Mouse (Mus musculus) liver, embryonic 13.5 days (tissue): ENCODE measurements around the gene Hcrtr1. TPM values are rescaled to one million over a fixed set of nuclear protein-coding genes. Genes with fewer than 3 reads are reported as not detected.

Source experiments
- ATAC-seq: fragments of 200-750 bp; cut with Nextera tagmentation; 2 replicates; pipeline ENCODE4 v1.8.0; 2017; ENCODE audit warnings: low read depth, mild to moderate bottlenecking, moderate number of reproducible peaks, moderate library complexity
- DNase-seq: peaks from one replicate; pipeline ENCODE4 v3.0.0; 2022
- H3K27ac ChIP-seq: fragments of 300-500 bp; sonication (generic); 2 replicates; pipeline ENCODE4 v1.5.1; 2015; ENCODE audit warnings: moderate library complexity, mild to moderate bottlenecking, inconsistent platforms
- H3K27me3 ChIP-seq: fragments of 300-500 bp; sonication (generic); 2 replicates; pipeline ENCODE4 v1.6.1; 2015; ENCODE audit warnings: mild to moderate bottlenecking, inconsistent platforms
- H3K36me3 ChIP-seq: fragments of 300-500 bp; sonication (generic); 2 replicates; pipeline ENCODE4 v1.6.1; 2015; ENCODE audit warnings: mild to moderate bottlenecking, inconsistent platforms
- H3K4me1 ChIP-seq: fragments of 300-500 bp; sonication (generic); replicated peaks from 2 replicates; pipeline ENCODE4 v1.6.1; 2015; ENCODE audit warnings: inconsistent platforms
- H3K4me2 ChIP-seq: fragments of 300-500 bp; sonication (generic); 2 replicates; pipeline ENCODE4 v1.6.1; 2015; ENCODE audit warnings: inconsistent platforms, mild to moderate bottlenecking, moderate library complexity
- H3K4me3 ChIP-seq: fragments of 300-500 bp; sonication (generic); replicated peaks from 2 replicates; pipeline ENCODE4 v1.5.1; 2015; ENCODE audit warnings: mild to moderate bottlenecking, inconsistent platforms
- H3K9ac ChIP-seq: fragments of 300-500 bp; sonication (generic); 2 replicates; pipeline ENCODE4 v1.6.1; 2015; ENCODE audit warnings: mild to moderate bottlenecking, inconsistent platforms
- H3K9me3 ChIP-seq: fragments of 300-500 bp; sonication (generic); replicated peaks from 2 replicates; pipeline ENCODE4 v1.6.1; 2016; ENCODE audit warnings: inconsistent platforms
- WGBS: fragments of 180-500 bp; shearing (Covaris S2); methylation state at CpG from one replicate; pipeline ENCODE4 v1.1.7; 2015; ENCODE audit not compliant: insufficient replicate concordance; 5-methylcytosine and 5-hydroxymethylcytosine counted together
- polyA plus RNA-seq: library from polyadenylated mRNA; unstranded; fragments of >200 nt; fragmentation: Nextera tagmentation; extraction: Ambion mirVana; gene quantifications from 2 replicates; pipeline ENCODE4 v1.2.1, GENCODE M21; 2015

Hcrtr1 gene
- polyA plus RNA-seq, 1 experiment from 2014 or later: 0.05 TPM

DNA sequence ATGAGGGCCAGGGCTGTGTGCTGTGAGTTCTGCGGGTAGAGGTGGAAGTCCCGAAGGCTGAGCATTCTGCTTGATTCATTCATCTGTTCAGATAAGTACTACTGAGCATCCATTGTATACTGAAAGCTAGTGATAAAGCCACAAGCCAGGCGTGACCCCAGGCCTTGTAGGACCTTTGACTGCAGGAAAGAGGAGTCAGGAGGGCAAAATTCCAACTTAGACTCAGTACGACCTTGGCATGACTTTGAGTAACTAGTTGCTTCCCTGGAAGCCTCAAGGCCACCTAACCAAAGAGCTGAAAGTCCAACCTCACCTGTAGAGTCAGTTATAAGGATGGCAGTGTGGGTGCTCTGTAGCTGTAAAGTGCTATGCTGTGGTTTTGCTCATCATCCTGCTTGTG, 18.4 kb downstream of the Hcrtr1 start:
- WGBS: 61% methylated on average over 4 of the region's 4 CpGs
- ATAC-seq (no peak), DNase-seq (no peak)
- Histone ChIP-seq H3K36me3 (peaks cover 48% of the 10 kb centered on the region), H3K27ac (no peak overlapping the region), H3K27me3 (no peaks in the 10 kb centered on the region), H3K4me2 (no peak overlapping the region), H3K9ac (no peak overlapping the region), H3K9me3 (no peaks in the 10 kb centered on the region), H3K4me1 (peaks cover 6% of the 10 kb centered on the region; the same call in 1 of the 2 replicates), H3K4me3 (no peak overlapping the region)

- no peaks in the 10 kb centered on the region for H3K9me3 ChIP-seq
- H3K4me1 ChIP-seq: peaks cover 56% of the 10 kb centered on the region
- peak overlapping the region; percentile 37; the same call in 1 of the 2 replicates for H3K27ac ChIP-seq
- 88% methylated on average over 1 of the region's 1 CpGs for WGBS
- H3K4me2 ChIP-seq: 0 out of 2 replicates have a peak overlapping the region, but pooled peaks have one; percentile 2
- H3K9ac ChIP-seq: no peak overlapping the region
- ATAC-seq (no peak), DNase-seq (no peak)
- no peaks in the 10 kb centered on the region for H3K27me3 ChIP-seq
- no peak overlapping the region for H3K4me3 ChIP-seq
- H3K36me3 ChIP-seq: peaks cover 11% of the 10 kb centered on the region; the same call in 1 of the 2 replicates
Measured at GRCm38 (mm10) chr4:130112732-130113131, 26.4 kb downstream of the Hcrtr1 start.

DNA sequence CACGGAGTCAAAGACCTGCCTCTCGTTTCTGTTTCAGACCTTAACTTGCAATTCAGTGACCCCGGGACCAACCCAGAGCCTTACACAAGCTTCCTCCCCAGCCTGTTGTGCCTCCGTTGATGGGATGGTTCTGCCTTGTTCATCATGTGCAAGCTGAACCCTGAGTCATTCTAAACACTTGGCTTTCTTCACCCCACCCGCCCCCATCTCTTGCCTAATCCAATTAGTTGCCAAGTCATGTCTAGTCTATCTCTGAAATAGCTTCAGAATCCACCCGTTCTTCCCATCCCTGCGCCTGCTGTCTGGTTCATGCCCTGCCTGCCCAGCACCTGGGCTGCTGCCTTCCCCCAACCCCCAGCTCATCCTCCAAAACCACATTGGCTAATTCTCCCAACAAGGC, 26.9 kb downstream of the Hcrtr1 start:
- H3K27ac ChIP-seq: peak overlapping the region; percentile 37; the same call in 1 of the 2 replicates
- peaks cover 56% of the 10 kb centered on the region for H3K4me1 ChIP-seq
- H3K27me3 ChIP-seq: no peaks in the 10 kb centered on the region
- ATAC-seq (peak; percentile 56), DNase-seq (peak; percentile 18)
- peaks cover 11% of the 10 kb centered on the region; the same call in 1 of the 2 replicates for H3K36me3 ChIP-seq
- 60% methylated on average over 7 of the region's 7 CpGs for WGBS
- no peak overlapping the region for H3K9ac ChIP-seq
- no peak overlapping the region for H3K4me3 ChIP-seq
- H3K9me3 ChIP-seq: no peaks in the 10 kb centered on the region
- H3K4me2 ChIP-seq: 0 out of 2 replicates have a peak overlapping the region, but pooled peaks have one; percentile 2

DNA sequence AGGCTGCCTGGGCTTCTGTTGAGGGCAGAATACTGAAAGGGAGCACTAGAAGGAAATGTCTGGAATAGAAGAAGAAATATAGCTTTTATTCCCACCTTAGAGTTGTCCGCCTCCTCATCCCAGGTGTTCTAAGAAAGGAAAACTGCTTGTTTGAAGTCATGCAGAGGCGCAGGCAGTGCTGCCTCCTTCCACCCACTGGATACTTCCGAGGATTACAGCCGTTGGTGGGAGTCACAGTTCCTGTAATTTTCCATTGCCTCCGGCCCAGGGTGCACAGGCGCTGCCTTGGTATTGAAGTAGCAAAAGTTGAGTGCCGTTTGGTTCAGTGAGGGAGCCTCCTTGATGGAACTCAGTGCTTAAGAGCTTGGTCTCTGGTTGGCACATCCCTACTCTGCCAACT, 29.1 kb downstream of the Hcrtr1 start:
- Histone ChIP-seq H3K4me3 (no peak overlapping the region), H3K27me3 (no peaks in the 10 kb centered on the region), H3K4me1 (peaks cover 57% of the 10 kb centered on the region), H3K4me2 (no peak overlapping the region), H3K36me3 (peaks cover 7% of the 10 kb centered on the region; the same call in 1 of the 2 replicates), H3K27ac (no peak overlapping the region), H3K9me3 (no peaks in the 10 kb centered on the region), H3K9ac (no peak overlapping the region)
- 81% methylated on average over 7 of the region's 7 CpGs for WGBS
- ATAC-seq (no peak), DNase-seq (no peak)

GRCm38 (mm10) chr4:130109666-130110065, 29.5 kb downstream of the Hcrtr1 start:
- no peaks in the 10 kb centered on the region for H3K9me3 ChIP-seq
- no peak overlapping the region for H3K4me3 ChIP-seq
- H3K27ac ChIP-seq: peak overlapping the region; percentile 6; the same call in 1 of the 2 replicates
- no peak overlapping the region for H3K4me2 ChIP-seq
- H3K9ac ChIP-seq: 0 out of 2 replicates have a peak overlapping the region, but pooled peaks have one; percentile 79
- peaks cover 59% of the 10 kb centered on the region for H3K4me1 ChIP-seq
- WGBS: 76% methylated on average over 9 of the region's 9 CpGs
- H3K36me3 ChIP-seq: peaks cover 3% of the 10 kb centered on the region; the same call in 1 of the 2 replicates
- no peak for ATAC-seq
- H3K27me3 ChIP-seq: no peaks in the 10 kb centered on the region
- no peak for DNase-seq

DNA sequence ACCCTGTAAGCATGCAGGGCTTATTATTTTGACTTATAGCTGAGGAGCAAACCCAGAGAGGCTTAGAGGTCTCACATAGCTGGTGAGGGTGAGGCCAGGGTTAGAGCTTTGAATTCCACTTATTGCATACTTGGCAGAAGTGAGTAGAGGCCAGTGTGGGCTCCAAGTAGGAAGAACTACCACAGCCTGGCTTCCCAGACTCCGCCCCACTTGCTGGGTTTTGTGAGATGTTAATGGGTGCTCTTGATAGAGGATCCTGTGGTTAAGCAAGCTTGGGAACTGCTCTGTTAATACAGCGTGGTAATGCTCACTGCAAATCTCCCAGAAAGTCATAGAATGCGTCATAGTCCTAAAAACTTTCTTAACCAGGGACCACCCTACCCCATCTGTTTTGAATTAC, 30.2 kb downstream of the Hcrtr1 start:
- no peak for ATAC-seq
- peak overlapping the region; percentile 76 for H3K4me2 ChIP-seq
- peak overlapping the region; percentile 90; the same call in 1 of the 2 replicates for H3K27ac ChIP-seq
- H3K27me3 ChIP-seq: no peaks in the 10 kb centered on the region
- no peak for DNase-seq
- H3K9me3 ChIP-seq: 0 out of 2 replicates have a peak, but pooled peaks cover under 1% of the 10 kb centered on the region
- peaks cover 62% of the 10 kb centered on the region for H3K4me1 ChIP-seq
- H3K36me3 ChIP-seq: peaks cover 3% of the 10 kb centered on the region; the same call in 1 of the 2 replicates
- 31% methylated on average over 3 of the region's 3 CpGs for WGBS
- H3K9ac ChIP-seq: peak overlapping the region; percentile 79
- peak overlapping the region; percentile 82 for H3K4me3 ChIP-seq

- under 1% methylated on average over 39 of the region's 39 CpGs for WGBS
- Histone ChIP-seq H3K9me3 (0 out of 2 replicates have a peak, but pooled peaks cover 6% of the 10 kb centered on the region), H3K36me3 (no peaks in the 10 kb centered on the region), H3K9ac (peak overlapping the region; percentile 79), H3K4me2 (peak overlapping the region; percentile 76), H3K27ac (peak overlapping the region; percentile 90), H3K4me1 (peaks cover 56% of the 10 kb centered on the region), H3K27me3 (no peaks in the 10 kb centered on the region), H3K4me3 (peak overlapping the region; percentile 82)
- ATAC-seq: peak; percentile 91
- DNase-seq: peak; percentile 99
Measured at GRCm38 (mm10) chr4:130107444-130108131, 31.6 kb downstream of the Hcrtr1 start.

GRCm38 (mm10) chr4:130107065-130107443, 32.1 kb downstream of the Hcrtr1 start:
- H3K4me1 ChIP-seq: peaks cover 51% of the 10 kb centered on the region

DNA sequence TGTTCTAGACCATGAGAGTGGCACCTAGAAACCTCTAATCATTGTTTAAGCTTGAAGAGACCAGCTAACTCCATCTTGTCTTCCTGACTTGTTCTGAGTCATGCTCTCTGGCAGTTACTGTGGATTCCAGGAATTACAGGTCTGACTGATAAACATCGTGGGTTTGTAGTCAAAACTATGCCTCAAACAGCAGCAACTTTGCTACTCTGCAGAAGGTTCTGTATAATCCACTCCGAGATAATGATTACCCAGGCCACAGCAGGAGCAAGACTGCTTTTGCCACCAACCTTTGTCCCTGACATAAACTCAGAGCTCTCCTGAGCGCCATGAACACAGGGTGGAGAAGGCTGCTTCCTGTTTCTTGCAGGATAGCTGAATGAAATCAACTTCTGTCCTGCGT, 34.6 kb downstream of the Hcrtr1 start:
- DNase-seq: no peak
- H3K4me3 ChIP-seq: no peak overlapping the region
- no peak overlapping the region for H3K9ac ChIP-seq
- H3K4me2 ChIP-seq: no peak overlapping the region
- H3K27me3 ChIP-seq: peaks cover 16% of the 10 kb centered on the region
- no peaks in the 10 kb centered on the region for H3K36me3 ChIP-seq
- WGBS: 26% methylated on average over 4 of the region's 4 CpGs
- H3K27ac ChIP-seq: no peak overlapping the region
- ATAC-seq: no peak
- H3K4me1 ChIP-seq: peaks cover 29% of the 10 kb centered on the region
- 0 out of 2 replicates have a peak, but pooled peaks cover 6% of the 10 kb centered on the region for H3K9me3 ChIP-seq

More at GRCm38 (mm10) chr4:130107065-130107443, 32.1 kb downstream of the Hcrtr1 start:
- Histone ChIP-seq H3K4me2 (peak overlapping the region; percentile 52), H3K27ac (peak overlapping the region; percentile 90), H3K4me3 (peak overlapping the region; percentile 82), H3K27me3 (peaks cover 3% of the 10 kb centered on the region; the same call in 1 of the 2 replicates), H3K36me3 (no peaks in the 10 kb centered on the region), H3K9ac (peak overlapping the region; percentile 79; the same call in 1 of the 2 replicates), H3K9me3 (0 out of 2 replicates have a peak, but pooled peaks cover 6% of the 10 kb centered on the region)
- ATAC-seq: peak; percentile 21
- no peak for DNase-seq
- 10% methylated on average over 14 of the region's 14 CpGs for WGBS

- DNase-seq (no peak), ATAC-seq (no peak)
- Histone ChIP-seq H3K36me3 (no peaks in the 10 kb centered on the region), H3K4me3 (no peak overlapping the region), H3K27ac (no peak overlapping the region), H3K4me2 (no peak overlapping the region), H3K27me3 (peaks cover 18% of the 10 kb centered on the region), H3K9me3 (0 out of 2 replicates have a peak, but pooled peaks cover 6% of the 10 kb centered on the region), H3K4me1 (peaks cover 20% of the 10 kb centered on the region), H3K9ac (no peak overlapping the region)
- 67% methylated on average over 12 of the region's 12 CpGs for whole genome bisulfite sequencing
Measured at GRCm38 (mm10) chr4:130103632-130104031, 35.5 kb downstream of the Hcrtr1 start.

- Histone ChIP-seq H3K4me1 (peaks cover 14% of the 10 kb centered on the region), H3K36me3 (no peaks in the 10 kb centered on the region), H3K27me3 (peaks cover 18% of the 10 kb centered on the region), H3K9me3 (0 out of 2 replicates have a peak, but pooled peaks cover 6% of the 10 kb centered on the region), H3K4me3 (no peak within 1 kb of the TSS), H3K4me2 (no peak within 1 kb of the TSS), H3K27ac (no peak within 1 kb of the TSS), H3K9ac (no peak within 1 kb of the TSS)
- no peak for ATAC-seq
- 17% methylated on average over 6 of the region's 6 CpGs for WGBS
- no peak for DNase-seq
Measured at GRCm38 (mm10) chr4:130102111-130102651, 37.0 kb downstream of the Hcrtr1 start, which contains the start of gene Pef1. Gene Pef1 (plus strand): TSS chr4:130102558.
